Mouse (Mus musculus): Measurements from ENCODE around the gene Plac1.

- TF ChIP-seq POLR2A (IDR thresholded peaks at IDR 0.05; ENCODE audit: extremely low read depth, insufficient read depth, low read length) = no peak
- no peak for TF ChIP-seq CTCF (IDR thresholded peaks at IDR 0.05; ENCODE audit: low read depth, low read length)
Observed at GRCm38 (mm10) chrX:53053885-53054284, 186.0 kb downstream of the Plac1 start.

All from liver, adult 2 months (tissue).